Mouse (Mus musculus) c-Kit-positive CD71-negative TER-119-negative erythroid progenitor cells, embryonic 14.5 days (primary cell): ENCODE measurements around the gene Pard3.
"Not testable (repeated sequence)": the region's sequence is repeated elsewhere in the genome, so short reads cannot be mapped to it uniquely, and the experiment has no call there.

Experiments used
- DNase-seq: peaks from one replicate; pipeline ENCODE4 v3.0.0-alpha.2; 2013; ENCODE audit warnings: low read depth

Gene Pard3

DNA sequence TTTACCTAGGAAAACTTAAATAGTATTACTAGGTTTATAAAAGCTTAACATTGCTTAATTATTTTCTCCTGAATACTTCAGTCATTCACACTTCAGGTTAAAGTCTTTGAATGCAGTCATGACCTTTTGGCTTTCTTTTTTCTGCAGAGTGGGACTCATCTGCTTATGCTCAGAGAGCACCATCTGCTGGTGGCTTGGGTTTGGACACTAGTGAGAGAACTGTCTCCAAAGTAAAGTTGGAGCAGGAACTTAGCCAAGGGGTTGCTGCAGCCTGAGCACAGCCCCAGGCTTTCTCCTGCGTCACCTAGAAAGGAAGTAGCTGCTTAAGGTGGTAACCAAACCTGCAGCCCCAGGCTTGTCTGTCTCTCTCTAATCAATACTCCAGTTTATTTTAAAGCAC, 75.5 kb downstream of the Pard3 start:
- peak; percentile 44 for DNase-seq

DNA sequence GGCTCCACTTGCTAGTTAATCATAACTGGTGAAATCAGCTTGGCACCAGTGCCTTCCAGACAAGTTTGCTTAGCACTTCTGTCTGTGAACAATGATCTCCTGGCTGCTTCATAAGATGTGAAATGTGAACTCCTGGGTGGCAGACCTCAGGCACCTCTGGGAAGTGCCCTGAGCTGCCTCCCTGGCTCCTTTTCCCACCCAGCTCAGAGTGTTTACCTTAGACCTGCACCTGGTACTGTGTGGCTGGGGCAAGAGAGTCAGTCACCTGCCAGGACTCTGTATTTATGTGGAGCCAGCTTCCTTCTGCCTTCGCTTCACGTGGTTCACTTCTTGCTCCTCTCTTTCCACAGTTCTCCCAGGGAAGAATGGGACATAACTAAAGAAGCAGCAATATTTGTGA, 77.3 kb downstream of the Pard3 start:
- DNase-seq = no peak

DNA sequence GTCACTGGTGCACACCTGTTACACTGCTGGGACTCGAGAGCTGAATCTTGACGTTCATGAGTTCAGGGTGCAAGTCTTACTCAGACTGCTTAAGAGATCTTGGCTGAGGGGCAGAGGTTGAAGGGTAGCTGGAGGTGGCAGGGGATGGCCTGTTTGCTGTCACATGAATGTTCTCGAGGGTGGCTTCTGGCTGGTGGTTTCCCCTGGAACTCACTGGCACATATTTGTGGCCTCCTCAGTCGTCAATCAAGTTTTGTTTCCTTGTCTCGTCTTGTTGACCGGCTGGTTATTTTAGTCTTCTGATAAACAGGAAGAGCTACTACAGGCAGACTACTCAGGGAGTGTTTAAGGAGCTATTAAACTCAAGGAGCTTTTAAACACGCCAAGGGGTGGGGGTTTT, 79.9 kb downstream of the Pard3 start:
- no peak for DNase-seq

DNA sequence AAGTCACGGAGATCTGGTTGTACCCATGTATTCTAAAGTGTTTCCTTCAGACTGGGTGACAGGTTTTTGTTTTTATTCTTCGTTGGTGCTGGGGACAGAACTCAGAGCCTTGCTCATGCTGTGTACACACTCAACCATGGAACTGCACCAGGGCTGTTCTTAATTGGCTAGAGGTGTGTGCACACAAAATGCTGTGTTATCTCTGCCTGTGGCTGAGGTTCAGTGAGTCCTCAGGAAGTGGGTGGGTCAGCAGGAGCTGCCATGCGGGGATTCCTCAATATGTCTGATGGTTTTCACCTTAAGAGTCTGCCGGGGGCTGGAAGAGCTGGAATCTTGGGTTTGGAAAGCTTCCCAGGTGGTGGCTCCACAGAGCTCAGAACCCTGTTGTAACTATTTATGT, 80.9 kb downstream of the Pard3 start:
- no peak for DNase-seq

DNA sequence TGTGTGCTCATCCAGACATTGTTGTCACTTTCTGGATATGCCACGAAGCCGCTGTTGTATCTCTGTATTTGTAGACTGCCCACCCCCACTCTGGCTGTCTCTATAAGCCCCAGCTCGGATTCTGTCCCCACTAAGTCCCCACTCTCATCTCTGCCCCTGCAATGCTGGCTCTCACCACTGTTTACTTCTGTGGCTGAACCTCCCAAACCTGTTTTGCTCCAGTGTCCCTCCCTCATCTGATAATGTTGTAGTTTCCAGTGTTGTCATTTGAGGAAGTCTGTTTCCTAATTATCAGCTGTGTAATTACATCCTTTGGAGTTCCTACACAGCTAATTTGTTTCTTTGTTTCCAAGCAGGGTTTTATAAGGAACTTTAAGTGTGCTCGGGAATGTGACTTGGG, 81.4 kb downstream of the Pard3 start:
- DNase-seq = no peak

DNA sequence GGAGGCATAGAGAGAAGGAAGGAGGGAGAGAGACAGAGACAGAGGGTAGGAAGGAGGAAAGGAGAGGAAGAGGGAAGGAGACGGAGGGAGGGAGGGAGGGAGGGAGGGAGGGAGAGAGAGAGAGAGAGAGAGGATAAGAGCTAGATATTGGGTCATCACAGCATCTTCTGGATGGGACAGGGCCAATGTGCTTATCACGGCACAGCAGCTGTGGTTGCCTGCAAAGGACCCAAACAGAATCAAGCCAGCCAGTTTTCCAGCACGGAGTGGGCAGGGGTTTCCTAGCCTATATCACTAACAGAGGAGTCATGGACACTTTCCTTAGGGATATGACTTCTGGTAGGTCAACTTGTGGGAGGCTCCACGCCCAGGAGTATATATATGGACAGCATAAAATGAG, 82.4 kb downstream of the Pard3 start:
- DNase-seq = no peak

DNA sequence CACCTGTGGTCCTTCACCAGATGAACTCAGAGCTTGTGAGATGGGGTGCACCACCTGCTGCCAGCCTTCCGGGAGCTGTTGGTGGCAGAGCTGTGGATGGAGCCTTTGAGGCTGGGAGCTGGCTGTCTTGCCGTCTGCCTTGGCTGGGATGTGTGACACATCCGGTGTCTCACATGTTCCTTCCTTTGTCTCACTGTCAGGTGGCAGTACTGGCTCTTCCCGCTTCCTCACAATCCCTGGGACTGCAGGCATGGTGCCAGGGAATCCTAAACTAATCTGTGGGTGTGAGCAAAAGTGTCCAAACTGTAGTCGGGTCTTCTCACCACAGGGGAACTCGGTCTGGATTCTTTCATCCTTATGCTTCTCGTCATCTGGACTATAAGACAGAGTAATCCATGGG, 85.1 kb downstream of the Pard3 start:
- no peak for DNase-seq

DNA sequence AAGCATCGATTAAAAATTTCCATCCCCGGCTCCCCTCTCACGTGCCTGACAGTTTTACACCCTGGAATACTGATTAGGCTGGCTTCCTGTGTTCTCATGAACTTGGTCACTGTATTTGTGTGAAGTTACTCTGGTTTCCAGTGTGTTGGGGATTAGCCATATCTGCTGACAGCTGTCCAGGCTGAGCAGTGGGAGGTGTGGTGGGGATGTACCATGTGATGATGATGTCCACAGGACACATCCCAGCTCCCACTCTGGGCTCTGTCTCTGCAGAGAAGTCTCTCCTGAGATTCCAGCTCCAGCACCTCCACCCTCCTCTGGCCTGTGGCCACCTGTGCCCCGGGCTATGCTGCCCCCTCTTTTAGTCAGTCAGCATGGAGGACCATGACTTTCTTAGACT, 87.0 kb downstream of the Pard3 start:
- no peak for DNase-seq

DNA sequence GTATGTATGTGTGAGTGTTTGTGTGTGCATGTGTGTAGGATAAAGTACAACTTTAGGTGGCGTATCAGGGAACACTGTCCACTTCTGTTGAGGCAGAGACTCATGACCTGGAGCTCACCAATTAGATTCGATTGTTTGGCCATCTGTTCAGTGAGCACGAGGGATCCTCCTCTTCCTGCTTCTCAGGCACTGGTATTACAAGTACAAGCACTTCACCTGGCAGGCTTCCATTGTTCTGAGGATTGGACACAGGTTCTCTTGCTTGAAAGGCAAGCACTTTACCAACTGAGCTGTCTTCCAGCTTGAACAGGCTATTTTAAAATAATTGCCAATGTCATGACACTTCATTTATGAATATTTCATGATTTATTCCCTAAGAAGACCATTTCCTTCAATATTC, 88.0 kb downstream of the Pard3 start:
- no peak for DNase-seq

DNA sequence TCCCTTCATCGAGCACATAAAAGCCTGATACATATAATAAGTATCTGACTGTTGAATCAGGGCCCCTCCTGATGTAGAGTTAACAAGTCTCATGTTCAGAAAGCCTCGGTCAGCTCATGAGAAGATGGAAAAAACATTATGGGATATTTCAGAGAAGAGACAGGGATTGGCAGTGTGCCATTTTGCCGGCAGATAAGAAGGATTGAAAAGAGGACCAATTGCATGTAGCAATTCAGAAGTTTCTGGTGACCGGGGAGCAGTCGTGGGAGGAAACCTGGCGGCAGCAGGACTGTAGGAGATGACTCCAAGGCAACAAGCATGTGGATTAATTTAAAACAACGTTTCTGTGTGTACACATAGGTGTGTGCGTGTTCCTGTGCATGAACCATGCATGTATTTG, 93.4 kb downstream of the Pard3 start:
- DNase-seq = no peak

DNA sequence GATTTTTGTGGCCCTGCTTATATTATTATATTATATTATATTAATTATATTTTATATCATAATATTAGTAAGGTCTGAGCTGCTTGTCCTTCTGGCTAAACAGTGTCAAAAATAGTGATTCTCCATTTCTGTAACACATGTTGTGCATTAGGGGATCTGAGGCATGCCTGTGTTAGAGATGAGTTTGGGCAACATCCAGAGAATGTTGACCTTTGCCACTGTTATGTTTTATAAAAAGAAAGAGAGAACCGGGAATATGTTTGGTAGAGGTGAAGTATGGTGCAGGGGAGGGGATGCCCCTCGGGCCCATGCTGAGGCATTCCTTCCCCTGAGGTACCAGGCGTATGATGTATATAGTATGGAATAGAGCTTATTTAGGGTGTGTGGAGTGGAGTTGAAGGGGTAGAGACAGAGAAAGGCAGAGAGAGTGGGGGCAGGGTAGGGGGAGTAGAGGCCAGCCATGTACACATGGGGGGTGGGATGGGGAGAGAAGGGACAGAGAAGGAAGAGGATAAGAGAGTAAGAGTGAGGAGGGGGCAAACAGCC, 95.8 kb downstream of the Pard3 start:
- no peak for DNase-seq

DNA sequence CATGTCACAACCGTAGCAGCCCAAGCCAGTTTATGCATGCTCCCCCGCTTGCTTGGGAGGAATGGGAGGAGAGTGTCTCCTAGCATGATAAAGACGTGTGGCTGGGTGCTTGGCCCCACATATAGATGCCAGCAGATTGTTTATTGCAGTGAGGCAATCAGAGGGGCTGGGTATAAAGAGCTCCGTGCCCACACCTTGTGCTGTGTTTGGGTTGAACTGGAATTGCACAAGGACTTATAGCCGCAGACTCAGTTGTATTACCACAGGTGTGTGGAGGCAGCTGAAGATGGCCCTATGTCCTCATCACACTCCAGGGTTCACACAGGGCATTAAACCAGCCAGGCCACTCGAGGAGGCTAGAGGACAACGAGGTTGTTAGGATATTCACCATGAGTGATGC, 98.2 kb downstream of the Pard3 start:
- DNase-seq = no peak

DNA sequence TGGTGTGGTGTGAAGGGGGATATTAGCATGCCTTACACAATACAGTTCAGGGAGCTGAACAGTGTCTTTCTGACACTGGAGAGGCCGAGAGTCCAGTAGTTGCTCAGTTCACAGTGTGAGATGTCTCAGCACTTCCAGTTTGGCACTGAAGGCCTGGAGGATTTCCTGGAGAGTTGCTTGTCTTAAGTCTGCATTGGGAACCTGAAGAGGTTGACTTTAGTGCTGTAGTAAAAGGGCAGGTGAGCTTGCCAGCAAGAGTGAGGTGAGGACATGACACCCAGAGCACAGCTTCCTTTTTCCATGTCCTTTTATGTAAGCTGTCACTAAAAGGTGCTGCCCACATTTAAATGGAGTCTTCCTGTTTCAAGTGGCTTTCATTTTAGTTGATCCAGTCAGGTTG, 99.1 kb downstream of the Pard3 start:
- no peak for DNase-seq

DNA sequence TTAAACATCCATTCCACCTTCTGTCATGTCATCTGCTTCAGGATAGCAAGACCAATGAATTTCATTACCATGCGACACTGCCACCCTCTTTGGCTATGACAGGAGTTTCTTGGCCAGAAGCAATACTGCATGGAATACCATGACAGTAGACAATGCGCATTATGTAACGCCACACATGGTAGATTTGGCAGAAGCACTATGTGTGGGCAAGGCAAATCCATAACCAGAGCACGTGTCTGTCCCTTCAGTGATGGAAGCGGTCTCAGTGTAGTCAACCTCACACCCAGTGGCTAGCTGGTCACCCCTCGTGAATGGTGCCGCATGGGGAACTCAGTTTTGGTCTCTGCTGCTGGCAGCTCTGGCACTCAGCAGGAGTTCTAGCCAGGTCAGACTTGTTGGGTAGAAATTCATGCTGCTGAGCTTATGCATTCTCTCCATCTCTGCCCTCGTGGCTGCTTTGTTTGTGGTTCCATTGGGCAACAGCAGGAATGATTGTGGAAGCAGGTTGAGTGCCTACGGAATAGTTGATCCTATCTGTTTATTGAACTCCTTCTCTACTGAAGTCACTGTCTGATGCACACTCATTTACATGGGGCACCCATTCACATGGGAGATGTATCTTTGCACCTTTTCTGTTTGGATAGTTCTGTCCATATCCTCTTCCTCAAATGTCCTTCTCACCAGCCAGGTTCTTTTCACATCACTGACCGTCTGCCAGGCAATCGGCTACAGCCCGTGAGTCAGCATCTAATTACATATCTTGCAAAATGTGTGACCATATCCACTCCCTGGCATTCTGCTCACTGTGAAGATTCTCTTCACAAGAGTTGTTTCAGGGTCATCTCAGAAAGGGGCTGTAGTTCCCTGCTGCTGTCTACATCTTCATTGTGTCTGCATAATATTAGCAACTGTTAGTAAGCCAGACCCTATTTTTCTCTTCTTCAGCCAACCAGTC, 100.9 kb downstream of the Pard3 start:
- no peak for DNase-seq

DNA sequence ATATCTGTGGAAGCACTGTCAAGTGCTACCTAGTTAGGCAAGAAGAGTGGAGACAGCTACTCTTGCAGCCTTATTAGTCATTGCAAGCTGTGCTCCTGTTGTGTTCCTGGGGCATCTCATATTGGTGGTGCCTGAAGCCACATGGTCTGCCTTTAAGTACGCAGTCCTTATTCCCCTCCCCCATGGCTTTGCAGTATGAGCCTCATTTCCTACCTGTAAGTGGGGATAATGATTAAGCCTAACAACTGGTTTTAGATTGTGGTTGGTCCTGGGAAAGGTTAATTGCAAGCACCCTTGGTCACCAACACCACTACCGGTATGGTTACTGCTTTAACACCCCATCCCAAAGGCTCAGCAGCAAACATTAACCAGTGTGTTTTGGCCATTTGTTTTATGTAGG, 104.8 kb downstream of the Pard3 start:
- DNase-seq = no peak

DNA sequence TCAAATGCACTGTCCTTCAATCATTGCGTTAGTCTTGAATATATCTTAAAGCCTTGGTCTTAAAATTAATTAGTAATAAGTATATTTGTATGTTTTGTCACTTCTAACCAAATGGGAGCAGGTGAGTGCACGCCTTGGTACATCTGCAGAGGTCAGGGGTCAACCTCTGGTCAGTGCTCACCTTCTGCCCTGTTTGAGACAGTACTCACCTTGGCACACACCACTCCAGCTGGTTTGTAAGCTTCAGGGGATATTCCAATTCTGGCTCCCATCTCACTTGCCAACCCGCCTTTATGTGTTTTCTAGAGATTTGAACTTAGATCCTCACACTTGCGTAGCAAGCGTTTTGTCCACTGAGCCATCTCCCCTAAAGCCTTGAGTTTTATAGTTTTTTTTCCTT, 105.7 kb downstream of the Pard3 start:
- no peak for DNase-seq

DNA sequence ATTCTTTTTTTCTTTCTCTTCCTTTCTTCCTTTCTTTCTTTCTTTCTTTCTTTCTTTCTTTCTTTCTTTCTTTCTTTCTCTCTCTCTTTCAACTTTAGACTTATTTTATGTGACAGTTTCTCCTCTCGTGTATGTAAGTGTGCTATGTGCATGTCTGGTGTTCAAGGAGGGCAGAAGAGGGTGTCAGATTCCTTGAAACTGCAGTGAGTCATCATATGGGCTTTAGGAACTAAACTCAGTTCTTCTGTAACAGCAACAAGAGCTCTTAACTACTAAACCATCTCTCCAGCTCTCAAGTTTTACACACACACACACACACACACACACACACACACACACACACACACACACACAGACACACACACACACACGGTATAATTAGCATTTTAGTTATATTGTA, 106.7 kb downstream of the Pard3 start:
- not testable (repeated sequence) for DNase-seq

DNA sequence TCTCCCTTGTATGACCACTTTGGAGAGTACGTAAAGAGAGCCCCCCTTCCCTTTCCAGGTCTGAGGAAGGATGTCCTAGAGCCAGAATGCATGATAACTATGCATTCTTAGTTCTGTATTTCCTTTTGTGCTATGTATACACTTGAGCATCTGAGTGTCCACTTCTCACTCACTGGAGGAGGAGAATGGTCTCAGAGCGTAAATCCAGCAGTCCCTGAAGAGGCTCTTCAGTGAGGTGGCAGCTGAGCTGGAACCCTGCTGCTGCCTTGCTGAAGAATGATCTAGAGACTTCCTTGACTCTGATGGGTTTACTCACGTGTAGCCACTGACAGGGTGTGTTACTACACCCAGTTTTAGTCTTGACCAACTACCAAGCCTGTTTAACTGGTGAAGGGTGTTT, 107.2 kb downstream of the Pard3 start:
- DNase-seq = no peak

DNA sequence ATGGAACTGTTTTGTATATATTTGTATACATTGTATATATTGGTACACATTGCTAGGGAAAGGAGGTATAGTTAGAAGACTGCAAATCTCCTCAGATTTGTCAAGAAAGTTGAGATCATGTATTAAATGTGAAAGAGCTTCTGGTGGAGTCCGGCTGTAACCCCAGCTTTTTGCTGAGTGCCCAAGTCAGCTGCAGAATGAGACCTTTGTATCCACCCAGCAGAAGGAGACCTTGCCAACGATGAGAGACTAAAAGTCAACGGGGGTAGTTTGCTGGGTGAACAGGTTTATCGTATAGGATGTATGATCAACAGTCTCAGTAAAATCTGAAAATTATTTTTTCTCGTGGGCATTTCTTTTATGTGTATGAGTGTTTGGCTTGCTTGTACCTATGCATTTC, 109.8 kb downstream of the Pard3 start:
- DNase-seq = no peak

DNA sequence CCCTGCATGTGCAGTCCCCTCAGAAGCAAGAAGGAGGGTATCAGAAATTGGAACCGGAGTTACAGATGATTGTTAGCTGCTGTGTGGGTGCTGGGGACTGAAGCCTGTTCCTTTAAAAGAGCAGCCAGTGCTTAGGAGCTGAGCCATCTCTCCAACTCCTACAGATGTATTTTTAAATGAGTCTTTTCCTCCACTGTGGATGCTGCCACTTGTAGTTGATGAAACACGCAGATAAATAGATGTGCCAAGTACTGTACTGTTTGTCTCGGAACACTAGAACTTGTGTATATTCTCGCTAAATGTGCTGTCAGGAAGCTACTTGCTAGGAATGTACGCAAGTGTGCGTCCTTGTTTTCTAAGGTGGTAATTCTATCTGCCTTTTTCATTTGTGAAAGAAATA, 110.7 kb downstream of the Pard3 start:
- no peak for DNase-seq

DNA sequence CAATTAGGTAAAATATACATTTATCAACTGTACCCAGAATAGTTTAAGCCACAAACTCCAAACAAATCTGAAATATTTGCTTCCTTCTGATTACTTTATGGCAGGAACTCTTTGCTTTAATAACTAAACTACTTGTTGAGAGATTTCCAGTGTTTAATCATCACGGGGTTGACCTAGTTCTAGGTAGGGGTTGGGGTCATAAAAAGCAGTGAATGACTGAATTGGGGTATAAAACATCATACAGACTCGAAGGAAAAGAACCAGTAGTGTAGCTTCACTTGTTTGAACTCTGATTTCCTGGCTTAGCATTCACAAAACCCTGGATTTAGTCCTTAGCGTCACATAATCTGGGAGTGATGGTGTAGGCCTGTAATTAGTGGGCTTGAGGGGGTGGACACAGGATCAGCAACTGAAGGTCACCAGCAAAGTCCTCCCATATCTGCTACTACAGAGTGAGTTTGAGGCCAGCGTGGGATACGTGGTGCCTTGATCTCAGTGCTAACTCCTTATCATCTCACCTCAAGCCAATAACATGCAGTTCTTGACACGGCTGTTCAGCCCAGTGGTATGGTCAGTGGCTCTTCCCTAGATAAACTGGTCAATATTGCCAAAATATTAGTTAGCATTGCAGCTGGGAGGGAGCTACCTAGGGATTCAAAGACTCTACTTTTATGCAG, 111.6 kb downstream of the Pard3 start:
- DNase-seq = no peak

DNA sequence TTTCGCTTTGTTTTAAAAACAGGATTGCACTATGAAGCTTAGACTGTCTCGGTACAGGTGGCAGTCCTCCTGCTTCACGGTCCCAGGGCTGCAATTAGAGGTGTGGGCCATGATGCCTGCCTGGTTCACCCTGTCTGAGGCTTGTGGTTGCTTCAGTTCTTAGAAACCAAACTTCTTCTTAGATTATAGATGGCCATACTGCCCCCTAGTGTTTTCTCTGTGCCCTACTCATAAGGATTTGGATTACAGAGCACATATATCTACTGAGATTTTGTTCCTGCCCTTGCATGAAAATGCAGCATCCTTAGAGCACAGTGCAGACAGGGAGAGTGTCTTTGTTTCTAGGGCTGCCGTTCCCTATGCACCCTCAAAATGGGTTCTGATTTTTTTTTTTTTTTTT, 114.9 kb downstream of the Pard3 start:
- DNase-seq = peak; percentile 31

DNA sequence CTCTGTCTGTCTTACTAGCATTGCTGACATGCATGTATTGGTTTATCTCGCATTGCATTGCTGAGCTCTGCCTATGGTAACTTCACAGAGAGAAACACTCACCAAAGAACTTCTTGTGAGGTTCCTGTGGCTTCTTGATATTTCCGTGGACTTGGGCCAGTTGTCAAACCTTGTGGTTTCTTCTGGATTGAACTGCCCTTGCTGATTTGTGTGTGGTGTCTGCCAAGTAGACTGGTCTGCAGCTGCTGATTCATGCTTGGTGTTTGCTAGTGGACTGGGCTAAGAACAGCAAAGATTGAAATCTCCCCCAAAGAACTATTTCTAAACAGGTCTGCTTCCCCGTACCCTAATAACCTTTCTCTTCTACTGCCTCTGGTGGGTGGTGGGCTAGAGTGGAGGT, 117.6 kb downstream of the Pard3 start:
- no peak for DNase-seq
